Mouse (Mus musculus): ENCODE measurements around the gene Vmn1r231.

The Vmn1r231 gene

DNA sequence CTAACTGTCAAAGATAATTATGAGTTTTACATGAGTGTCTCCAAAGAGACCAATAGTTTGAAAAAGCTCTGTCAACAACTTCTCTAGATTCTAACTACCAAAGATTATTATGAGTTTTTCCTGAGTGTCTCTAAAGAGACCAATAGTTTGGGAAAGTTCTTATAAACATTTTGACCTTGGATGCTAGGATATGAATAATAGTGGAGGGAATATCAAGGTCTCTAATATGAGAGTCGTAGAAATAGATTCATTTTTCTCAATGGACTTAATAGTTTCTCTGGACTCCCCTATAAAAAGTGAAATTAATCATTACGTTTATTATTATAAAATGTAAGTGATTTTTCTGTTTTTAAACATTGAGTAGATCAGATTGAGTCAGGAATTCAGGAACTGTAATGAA, at the start of gene Vmn1r231:
Gene Vmn1r231, minus strand, starts transcription at position 101 of the 400 bp plus-strand sequence.
- DNase-seq (ENCODE audit: low read depth), result no peak

GRCm38 (mm10) chr17:20946636-20947035, 41.7 kb upstream of the Vmn1r231 start:
- DNase-seq (ENCODE audit: low read depth), result peak; percentile 37

DNA sequence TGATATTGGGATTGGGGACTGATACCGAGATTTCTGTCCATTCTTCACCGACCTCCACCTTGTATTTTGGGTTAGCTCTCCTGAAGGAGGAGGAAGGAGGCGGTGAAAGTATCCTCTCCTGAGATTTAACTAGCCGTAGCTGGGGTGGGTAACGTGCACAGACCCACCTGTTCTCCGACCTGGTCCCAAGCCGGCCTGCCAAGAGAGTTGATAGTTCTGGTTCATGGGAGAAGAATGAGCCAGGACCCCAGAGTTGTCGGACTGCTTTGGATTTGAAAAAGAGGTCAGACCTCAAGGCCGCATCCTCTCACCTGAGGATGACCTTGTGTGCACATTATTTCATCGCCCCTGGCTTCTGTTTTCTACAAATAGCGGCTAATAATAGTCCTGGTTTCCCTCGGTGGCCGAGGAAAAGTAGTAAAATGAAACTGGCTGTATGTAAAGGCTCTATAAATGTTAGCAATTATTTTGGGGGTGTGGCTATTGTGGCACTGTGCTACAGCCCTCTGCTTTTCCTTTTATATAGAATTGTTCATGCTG, 41.2 kb upstream of the Vmn1r231 start:
- no peak for DNase-seq (ENCODE audit: low read depth)

GRCm38 (mm10) chr17:20944985-20945891, 40.3 kb upstream of the Vmn1r231 start, which contains the start of gene Ppp2r1a:
TSS of gene Ppp2r1a (plus strand) at chr17:20945311.
- DNase-seq (ENCODE audit: low read depth), result peak; percentile 100

GRCm38 (mm10) chr17:20944226-20944625, 39.3 kb upstream of the Vmn1r231 start:
- peak; percentile 70 for DNase-seq (ENCODE audit: low read depth)

DNA sequence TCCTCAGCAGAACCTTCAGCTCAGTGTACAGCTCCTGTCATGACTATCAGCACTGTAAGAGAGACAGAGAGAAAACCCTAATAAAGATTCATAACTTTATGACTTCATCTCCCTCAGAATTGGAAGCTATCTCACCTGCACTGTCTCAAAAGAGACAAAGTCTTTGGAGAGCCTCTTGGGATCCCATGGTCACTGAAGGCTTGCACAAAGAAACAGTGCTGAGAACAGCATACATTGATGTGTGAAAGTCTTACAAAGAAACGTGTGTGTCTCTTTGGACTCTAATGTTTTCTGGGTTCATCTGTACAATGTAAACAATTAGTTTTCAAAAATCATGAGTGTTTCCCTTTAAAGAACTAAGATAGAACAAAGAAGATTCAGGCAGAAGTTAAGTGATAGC, 14.7 kb upstream of the Vmn1r231 start, which contains the start of gene Vmn1r232:
Gene Vmn1r232, minus strand, starts transcription at position 101 of the 400 bp plus-strand sequence.
- DNase-seq (ENCODE audit: low read depth), result no peak

DNA sequence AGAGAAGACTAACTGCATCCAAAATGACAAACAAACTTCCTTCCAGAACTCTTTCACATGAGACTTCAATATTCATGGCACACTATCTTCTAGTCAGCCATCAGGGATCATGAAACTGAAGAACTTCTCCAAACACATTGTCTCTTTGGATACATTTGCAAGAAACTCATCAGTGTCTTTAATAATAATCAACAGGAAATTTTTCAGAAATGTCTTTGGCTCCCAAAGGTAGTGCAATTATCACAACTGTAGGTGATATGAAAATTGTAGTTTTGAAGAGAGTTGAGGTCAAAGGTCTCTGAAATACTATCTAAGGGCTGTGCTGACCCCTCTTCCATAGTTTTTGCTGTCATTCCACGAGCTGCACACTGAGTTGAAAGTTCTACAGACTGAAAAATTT, 64.7 kb downstream of the Vmn1r231 start, which contains the start of gene Vmn1r230:
Gene Vmn1r230, plus strand, starts transcription at position 301 of the 400 bp plus-strand sequence.
- DNase-seq (ENCODE audit: low read depth), result no peak
